Mouse (Mus musculus) CH12.LX (cell line): ENCODE data around the gene Ptges. TPM values are rescaled to one million over a fixed set of nuclear protein-coding genes. Genes with fewer than 3 reads are reported as not detected.

Experiments
- DNase-seq: peaks from one replicate; pipeline ENCODE4 v3.0.0-alpha.2; 2013; ENCODE audit errors: extremely low read depth
- H3K27ac ChIP-seq: 2 replicates; pipeline ENCODE4 v1.5.1; 2012; ENCODE audit warnings: low read depth, mild to moderate bottlenecking, control low read depth, moderate library complexity; ENCODE audit not compliant: insufficient read depth
- H3K27me3 ChIP-seq: replicated peaks from 2 replicates; pipeline ENCODE3; 2012; ENCODE audit warnings: inconsistent platforms
- H3K36me3 ChIP-seq, 2 experiments: replicated peaks in 1 of 2; 2 replicates each; pipeline versions ENCODE3 to v1.6.1; 2012; ENCODE audit warnings: inconsistent platforms in 1 of 2, low read length in 1 of 2, mild to moderate bottlenecking in 1 of 2, mixed read lengths in 1 of 2, moderate library complexity in 1 of 2; ENCODE audit not compliant: control insufficient read depth in 1 of 2, insufficient read depth in 1 of 2
- H3K4me1 ChIP-seq, 2 experiments: 2 replicates each; pipeline ENCODE4 v1.6.1; 2012; ENCODE audit warnings: inconsistent platforms in 1 of 2, moderate library complexity in 1 of 2; ENCODE audit not compliant: insufficient read depth in 2 of 2, control insufficient read depth in 1 of 2
- H3K4me2 ChIP-seq: 2 replicates; pipeline ENCODE4 v1.6.1; 2012; ENCODE audit warnings: low read depth, mild to moderate bottlenecking, control low read depth; ENCODE audit not compliant: poor library complexity, insufficient read depth, severe bottlenecking
- H3K4me3 ChIP-seq, 3 experiments: fragments of 150-350 bp in 1 of 3; sonication (generic) in 1 of 3; replicated peaks in 1 of 3; 2 replicates each; pipeline versions ENCODE3 to v1.5.1; 2011 to 2012; ENCODE audit warnings: low read depth in 2 of 3, low read length in 2 of 3, mild to moderate bottlenecking in 2 of 3, moderate library complexity in 2 of 3, control low read depth in 1 of 3, improper control_type of control experiment in 1 of 3, inconsistent platforms in 1 of 3, mixed read lengths in 1 of 3; ENCODE audit not compliant: poor library complexity in 1 of 3
- H3K79me2 ChIP-seq: replicated peaks from 2 replicates; pipeline ENCODE4 v1.6.1; 2012; ENCODE audit warnings: mild to moderate bottlenecking, moderate library complexity; ENCODE audit not compliant: control insufficient read depth, poor library complexity, insufficient read depth, severe bottlenecking; ENCODE audit errors: extremely low read depth
- H3K9ac ChIP-seq: 2 replicates; pipeline ENCODE4 v1.6.1; 2012; ENCODE audit warnings: low read depth, mild to moderate bottlenecking, control low read depth, moderate library complexity; ENCODE audit not compliant: insufficient read depth
- H3K9me3 ChIP-seq: replicated peaks from 2 replicates; pipeline ENCODE3; 2012; ENCODE audit warnings: low read length, inconsistent platforms, mixed read lengths
- CHD1 ChIP-seq: IDR thresholded peaks from 2 replicates; pipeline ENCODE4 v1.6.1; 2012; ENCODE audit warnings: low read depth, low read length, improper control_type of control experiment, inconsistent platforms
- CTCF ChIP-seq, 2 experiments: IDR thresholded peaks in 1 of 2; conservative IDR thresholded peaks in 1 of 2; 2 replicates each; pipeline ENCODE4 v1.5.1; 2011 to 2012; ENCODE audit warnings: low read depth in 2 of 2, low read length in 2 of 2, improper control_type of control experiment in 1 of 2, inconsistent platforms in 1 of 2, mild to moderate bottlenecking in 1 of 2, moderate library complexity in 1 of 2
- ETS1 ChIP-seq: conservative IDR thresholded peaks from 2 replicates; pipeline ENCODE4 v1.6.1; 2012; ENCODE audit warnings: low read depth, mild to moderate bottlenecking, inconsistent platforms, low read length, improper control_type of control experiment, moderate library complexity
- HCFC1 ChIP-seq: IDR thresholded peaks from 2 replicates; pipeline ENCODE4 v1.6.1; 2012; ENCODE audit warnings: low read depth, mild to moderate bottlenecking, inconsistent platforms, low read length, improper control_type of control experiment
- MEF2A ChIP-seq: IDR thresholded peaks from 2 replicates; pipeline ENCODE4 v1.6.1; 2014; ENCODE audit warnings: low read depth, mild to moderate bottlenecking, inconsistent platforms, low read length, improper control_type of control experiment, borderline replicate concordance
- MYC ChIP-seq: IDR thresholded peaks from 2 replicates; pipeline ENCODE4 v1.6.1; 2011; ENCODE audit warnings: low read depth, mild to moderate bottlenecking, improper control_type of control experiment, low read length
- NELFE ChIP-seq: IDR thresholded peaks from 2 replicates; pipeline ENCODE4 v1.6.1; 2011; ENCODE audit warnings: low read depth, low read length, improper control_type of control experiment
- POLR2AphosphoS2 ChIP-seq: IDR thresholded peaks from 2 replicates; pipeline ENCODE4 v1.6.1; 2011; ENCODE audit warnings: low read depth, low read length, improper control_type of control experiment
- RAD21 ChIP-seq: IDR thresholded peaks from 2 replicates; pipeline ENCODE4 v1.6.1; 2011; ENCODE audit warnings: low read depth, mild to moderate bottlenecking, low read length, improper control_type of control experiment, moderate library complexity
- SIN3A ChIP-seq: IDR thresholded peaks from 2 replicates; pipeline ENCODE4 v1.6.1; 2012; ENCODE audit warnings: low read length, improper control_type of control experiment, inconsistent platforms
- SMC3 ChIP-seq: IDR thresholded peaks from 2 replicates; pipeline ENCODE4 v1.6.1; 2011; ENCODE audit warnings: low read depth, low read length, improper control_type of control experiment
- TCF12 ChIP-seq: IDR thresholded peaks from 2 replicates; pipeline ENCODE4 v1.6.1; 2014; ENCODE audit warnings: low read depth, mild to moderate bottlenecking, inconsistent platforms, low read length, improper control_type of control experiment
- USF1 ChIP-seq: IDR thresholded peaks from 2 replicates; pipeline ENCODE4 v1.6.1; 2014; ENCODE audit warnings: low read depth, mild to moderate bottlenecking, inconsistent platforms, low read length, improper control_type of control experiment
- USF2 ChIP-seq: conservative IDR thresholded peaks from 2 replicates; pipeline ENCODE4 v1.6.1; 2011; ENCODE audit warnings: low read depth, low read length, improper control_type of control experiment
- dilution Hi-C: fragments of 300-500 bp; cut with MboI; formaldehyde crosslinking; loops from 2 replicates; pipeline ENCODE4 v1.14.3; 2020; ENCODE audit warnings: low sequenced_read_pairs; ENCODE audit not compliant: extremely low pct_unique_long_range_greater_than_20kb, extremely low pct_ligation_motif_present
- in situ Hi-C: fragments of 300-500 bp; cut with MboI; formaldehyde crosslinking; loops from 3 replicates; pipeline ENCODE4 v1.14.3; 2019; ENCODE audit warnings: low sequenced_read_pairs, low pct_ligation_motif_present, low pct_unique_long_range_greater_than_20kb, mixed read lengths
- polyA plus RNA-seq: library from polyadenylated mRNA; unstranded; fragments of >175 nt; gene quantifications from 2 replicates; pipeline ENCODE4 v1.2.1, GENCODE M21; 2012; ENCODE audit warnings: low read depth; ENCODE audit not compliant: insufficient read length
- total RNA-seq, 2 experiments: library from RNA; depleted of rRNA; stranded (reverse); fragments of 300-350 nt in 1 of 2; fragments of >200 nt in 1 of 2; gene quantifications; 2 replicates each; pipeline ENCODE4 v1.2.3; 2012 to 2014

Ptges gene
- total and polyA plus RNA-seq, 3 experiments = 0.04 to 0.09 TPM; not detected in 1

- H3K36me3 ChIP-seq = peaks cover 67 to 80% of the 10 kb centered on the region in 2 experiments
- H3K4me3 ChIP-seq = no peak overlapping the region
- H3K79me2 ChIP-seq = peaks cover 34% of the 10 kb centered on the region
- peaks cover 6 to 25% of the 10 kb centered on the region in 2 experiments; a peak in 3 of 4 replicates for H3K4me1 ChIP-seq
- no peaks in the 10 kb centered on the region for H3K27me3 ChIP-seq
- H3K4me2 ChIP-seq = no peak overlapping the region
- dilution Hi-C loops = no loop called here
- TF ChIP-seq SMC3 = no peak
- TF ChIP-seq MYC = no peak
- TF ChIP-seq RAD21 = no peak
- TF ChIP-seq POLR2AphosphoS2 = peak; percentile 21; the same call in 1 of the 2 replicates
- no peak for TF ChIP-seq USF1
- TF ChIP-seq HCFC1 = no peak
- TF ChIP-seq, all 38 proteins: peak for 1
- Histone ChIP-seq H3K27ac (no peak overlapping the region), H3K9me3 (no peaks in the 10 kb centered on the region), H3K9ac (no peak overlapping the region)
- in situ Hi-C loops = no loop called here
- no peak for DNase-seq
Observed at GRCm38 (mm10) chr2:30957511-30957910, 27.8 kb upstream of the Ptges start.

GRCm38 (mm10) chr2:30954797-30955196, 25.1 kb upstream of the Ptges start:
- TF ChIP-seq SIN3A (no peak), CHD1 (no peak), USF2 (no peak), ETS1 (no peak), MEF2A (no peak), NELFE (no peak), TCF12 (no peak), CTCF (conservative IDR thresholded peaks at IDR 0.05 in 1 of 2, IDR thresholded peaks at IDR 0.05 in 1 of 2; ENCODE audit: low read depth in 2 of 2, low read length in 2 of 2) (peak; percentile 4 to 38; a peak in 2 of 4 replicates)
- H3K36me3 ChIP-seq = peaks cover 43 to 54% of the 10 kb centered on the region in 2 experiments
- peak overlapping the region; percentile 82 for H3K4me2 ChIP-seq
- DNase-seq = peak; percentile 32
- dilution Hi-C loops (no loop called here), in situ Hi-C loops (no loop called here)
- H3K27me3 ChIP-seq = peaks cover 12% of the 10 kb centered on the region
- H3K4me1 ChIP-seq = peaks cover 6 to 32% of the 10 kb centered on the region in 2 experiments; a peak in 3 of 4 replicates
- no peak overlapping the region for H3K27ac ChIP-seq
- peak overlapping the region in 2 of 3 experiments; percentile 21 to 88 for H3K4me3 ChIP-seq
- peaks cover 34% of the 10 kb centered on the region for H3K79me2 ChIP-seq
- peaks cover under 1% of the 10 kb centered on the region for H3K9me3 ChIP-seq
- no peak overlapping the region for H3K9ac ChIP-seq
